Comparison of ENCODE assay signal across 18 mouse cellular contexts in the genomic region with DNA sequence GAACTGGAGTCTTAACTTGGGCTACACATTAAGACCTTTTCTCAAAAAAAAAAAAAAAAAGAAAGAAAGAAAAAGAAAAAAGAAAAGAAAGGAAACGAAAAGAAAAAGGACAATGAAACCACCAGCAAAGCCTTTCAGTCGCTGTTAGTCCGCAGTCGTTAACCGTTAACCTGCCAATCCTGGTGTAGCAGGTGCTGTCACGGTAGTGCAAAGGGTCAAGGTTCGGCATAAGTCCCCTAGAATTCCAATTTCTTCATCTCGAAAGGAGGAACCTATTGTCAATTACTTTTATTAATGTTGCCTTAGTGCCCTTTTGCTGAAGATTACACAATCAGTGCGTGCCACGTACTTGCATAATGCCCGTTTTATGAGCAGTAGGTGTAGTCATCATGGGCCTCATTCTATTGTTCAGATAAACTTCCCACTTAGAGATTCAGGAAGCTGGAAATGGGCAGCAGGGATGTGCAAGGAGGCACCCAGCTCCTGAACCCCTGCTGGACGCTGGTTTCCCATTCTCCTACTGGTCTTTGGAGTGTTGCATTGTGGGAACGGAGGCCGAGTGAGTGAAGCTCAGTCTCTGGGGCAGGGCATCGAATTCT. TPM values are rescaled to one million over a fixed set of nuclear protein-coding genes. Genes with fewer than 3 reads are reported as not detected.
DNase-seq lines count a peak whose midpoint lies in the region; ATAC-seq and TF ChIP-seq lines count a peak whose summit lies in the region.
"Had no signal": no experiment of that assay in that cellular context is flagged by ENCODE, and none has a peak within 500 bp of the region (broad histone marks: within the 10 kb centered on the region; RNA-seq: fewer than 3 reads in every experiment).

No protein-coding gene starts in this region.

- H3K9ac ChIP-seq in kidney, embryonic 16.5 days (replicated peaks; ENCODE audit: low read length) = no peak overlapping the region
- H3K9ac ChIP-seq: forebrain, postnatal 0 days; hindbrain, embryonic 12.5 days; limb, embryonic 15.5 days; midbrain, embryonic 12.5 days; neural tube, embryonic 13.5 days had no signal

- no peak for DNase-seq in testis, postnatal 14 days (ENCODE audit: low spot score)
- peak; percentile 63 for DNase-seq in fat pad, adult 2 months (ENCODE audit: extremely low read depth, low read depth, low spot score)
- peak; percentile 56 for DNase-seq in yolk sac, embryonic 10.5 days (ENCODE audit: low spot score)
- no peak for DNase-seq in cerebellum, adult 8-10 months
- no peak for DNase-seq in cerebellum, postnatal 36 days
- DNase-seq: adrenal gland, postnatal 14 days; cerebellum, adult 9-11 months; forebrain, postnatal 0 days; gastrocnemius, postnatal 14 days; heart, adult 2 months had no signal

- peaks cover 15% of the 10 kb centered on the region for H3K4me1 ChIP-seq in testis, adult 2 months (ENCODE audit: control insufficient read depth, insufficient read depth, low read length)
- H3K4me1 ChIP-seq in kidney, embryonic 16.5 days (ENCODE audit: insufficient read depth, low read length) = peaks cover 15% of the 10 kb centered on the region
- H3K4me1 ChIP-seq: midbrain, embryonic 12.5 days; neural tube, embryonic 13.5 days had no signal

- no peak for TF ChIP-seq CTCF in testis, adult 2 months (IDR thresholded peaks at IDR 0.05; ENCODE audit: control insufficient read depth, insufficient read depth, insufficient replicate concordance, low read depth, low read length)

- H3K79me2 ChIP-seq in macrophage (ENCODE audit: inconsistent target) = no peaks in the 10 kb centered on the region

- H3K9me3 ChIP-seq in kidney, embryonic 16.5 days (ENCODE audit: low read length) = no peaks in the 10 kb centered on the region
- H3K9me3 ChIP-seq: hindbrain, embryonic 12.5 days; limb, embryonic 15.5 days; midbrain, embryonic 12.5 days; neural tube, embryonic 13.5 days had no signal

- no peaks in the 10 kb centered on the region for H3K36me3 ChIP-seq in testis, adult 2 months (ENCODE audit: control insufficient read depth, insufficient read depth, low read length)
- no peaks in the 10 kb centered on the region for H3K36me3 ChIP-seq in macrophage (ENCODE audit: inconsistent target)
- no peaks in the 10 kb centered on the region for H3K36me3 ChIP-seq in kidney, embryonic 16.5 days (ENCODE audit: insufficient read depth, low read length)
- H3K36me3 ChIP-seq: hindbrain, embryonic 12.5 days; limb, embryonic 15.5 days; midbrain, embryonic 12.5 days; neural tube, embryonic 13.5 days had no signal

- WGBS in macrophage (ENCODE audit: missing documents) = 44% methylated on average over 15 of the region's 15 CpGs
- 77% methylated on average over 15 of the region's 15 CpGs for WGBS in kidney, embryonic 16.5 days

- no peak overlapping the region for H3K4me2 ChIP-seq in kidney, embryonic 16.5 days (replicated peaks; ENCODE audit: low read depth, low read length)
- H3K4me2 ChIP-seq: hindbrain, embryonic 12.5 days; limb, embryonic 15.5 days; midbrain, embryonic 12.5 days; neural tube, embryonic 13.5 days had no signal

- peak overlapping the region; percentile 50 for H3K27ac ChIP-seq in testis, adult 2 months (ENCODE audit: control insufficient read depth, insufficient read depth, low read depth, low read length)
- peak overlapping the region; percentile 7; the same call in 1 of the 2 replicates for H3K27ac ChIP-seq in macrophage
- H3K27ac ChIP-seq in kidney, embryonic 16.5 days (ENCODE audit: low read length) = no peak overlapping the region
- H3K27ac ChIP-seq: heart, adult 2 months; hindbrain, embryonic 12.5 days; limb, embryonic 15.5 days; midbrain, embryonic 12.5 days; neural tube, embryonic 13.5 days had no signal

- TF ChIP-seq POLR2A in testis, adult 2 months (IDR thresholded peaks at IDR 0.05; ENCODE audit: control insufficient read depth, low read depth, low read length) = peak; percentile 59; the same call in 1 of the 2 replicates

- no peak for ATAC-seq in kidney, embryonic 16.5 days (ENCODE audit: low FRiP score, low TSS enrichment)
- ATAC-seq: forebrain, postnatal 0 days had no signal

- peak overlapping the region; percentile 79 for H3K4me3 ChIP-seq in testis, adult 2 months (ENCODE audit: control insufficient read depth, low read depth, low read length)
- H3K4me3 ChIP-seq in macrophage (ENCODE audit: inconsistent target) = no peak overlapping the region
- H3K4me3 ChIP-seq in kidney, embryonic 16.5 days (ENCODE audit: low read length) = no peak overlapping the region
- H3K4me3 ChIP-seq: heart, adult 2 months; hindbrain, embryonic 12.5 days; limb, embryonic 15.5 days; midbrain, embryonic 12.5 days; myocyte; neural tube, embryonic 13.5 days had no signal

- H3K27me3 ChIP-seq in testis, adult 2 months (ENCODE audit: control insufficient read depth, insufficient read depth, low read length) = no peaks in the 10 kb centered on the region
- H3K27me3 ChIP-seq in kidney, embryonic 16.5 days (ENCODE audit: insufficient read depth, low read length) = no peaks in the 10 kb centered on the region
- H3K27me3 ChIP-seq: hindbrain, embryonic 12.5 days; limb, embryonic 15.5 days; midbrain, embryonic 12.5 days; neural tube, embryonic 13.5 days had no signal

RNA-seq across cellular contexts. Expression of a gene that starts 36.1 kb away (rescaled TPM):
- 8.8 and 10.8 TPM in 2 replicates for polyA plus RNA-seq in testis, adult 2 months (2012; rRNA removed)
- 100 to 1,000 TPM in 9 of 26 experiments, 10 to 100 TPM in 17; 12.5 to 208 (median 81.7) TPM for total RNA-seq in macrophage (2018; cell fraction: chromatin; rRNA removed)
- 10 to 100 TPM; 11.6 to 70.8 (median 26.9) TPM for total RNA-seq in macrophage (2018; cell fraction: cytosol; rRNA removed)
- total RNA-seq in macrophage (2018; cell fraction: nucleus; rRNA removed) = 100 to 1,000 TPM in 13 of 26 experiments, 10 to 100 TPM in 13; 44.0 to 189 (median 105) TPM
- 7.9 to 34.0 TPM (median 16.4 TPM) in 3 replicates for polyA plus RNA-seq in macrophage (2018)
- 140 and 150 TPM in 2 replicates for polyA plus RNA-seq in kidney, embryonic 16.5 days (2015; fragmentation: Nextera tagmentation; extraction: Ambion mirVana)

Comparison
In these comparisons a context has a peak if more than half of its experiments do, and no peak if none do; other contexts are left out.
1. DNase-seq: peak in fat pad, adult 2 months (single experiment) and yolk sac, embryonic 10.5 days (single experiment); none in testis, postnatal 14 days (single experiment), cerebellum, adult 8-10 months (single experiment) and cerebellum, postnatal 36 days (0 of 2).